Mouse (Mus musculus) small intestine, adult 2 months (tissue): ENCODE measurements at regions not wholly inside any gene's neighbourhood (a gene's known extent, or its start where the extent isn't known, plus 50 kb on each side); places are given as distances from the start of the nearest gene placed in this dataset.

ENCODE experiments used
- H3K27ac ChIP-seq: fragments of 200-500 bp; 2 replicates; pipeline ENCODE4 v1.5.1; 2012; ENCODE audit warnings: low read depth, low read length, control low read depth, inconsistent platforms; ENCODE audit not compliant: insufficient read depth
- H3K27me3 ChIP-seq: fragments of 200-500 bp; 2 replicates; pipeline ENCODE4 v1.6.1; 2012; ENCODE audit warnings: mild to moderate bottlenecking, moderate library complexity, low read length, inconsistent platforms; ENCODE audit not compliant: control insufficient read depth, insufficient read depth
- H3K36me3 ChIP-seq: fragments of 200-500 bp; 2 replicates; pipeline ENCODE4 v1.6.1; 2012; ENCODE audit warnings: mild to moderate bottlenecking, low read length, control low read depth, inconsistent platforms; ENCODE audit not compliant: control insufficient read depth, insufficient read depth
- H3K4me1 ChIP-seq: fragments of 200-500 bp; 2 replicates; pipeline ENCODE4 v1.6.1; 2012; ENCODE audit warnings: low read length, inconsistent platforms, mixed read lengths; ENCODE audit not compliant: control insufficient read depth, insufficient read depth, insufficient read length
- H3K4me3 ChIP-seq: fragments of 200-500 bp; 2 replicates; pipeline ENCODE4 v1.5.1; 2012; ENCODE audit warnings: low read depth, mild to moderate bottlenecking, control low read depth, inconsistent platforms, low read length, moderate library complexity
- CTCF ChIP-seq: fragments of 200-500 bp; IDR thresholded peaks from 2 replicates; pipeline ENCODE4 v1.5.1; 2012; ENCODE audit warnings: low read depth, mild to moderate bottlenecking, control low read depth, inconsistent platforms, low read length, moderate library complexity, mixed read lengths; ENCODE audit not compliant: insufficient replicate concordance, insufficient read length; ENCODE audit errors: extremely low read depth
- POLR2A ChIP-seq: fragments of 200-500 bp; IDR thresholded peaks from 2 replicates; pipeline ENCODE4 v1.6.1; 2012; ENCODE audit warnings: low read depth, mild to moderate bottlenecking, control low read depth, inconsistent platforms, low read length, moderate library complexity
- WGBS: fragments of 180-500 bp; shearing (Covaris S2); methylation state at CpG from one replicate; pipeline ENCODE4 v1.1.7; 2018; 5-methylcytosine and 5-hydroxymethylcytosine counted together

- H3K4me1 ChIP-seq, result no peaks in the 10 kb centered on the region
- no peaks in the 10 kb centered on the region for H3K27me3 ChIP-seq
- 35% methylated on average over 11 of the region's 11 CpGs for WGBS
- no peak overlapping the region for H3K27ac ChIP-seq
- no peak for TF ChIP-seq CTCF
- TF ChIP-seq POLR2A, result no peak
- no peak overlapping the region for H3K4me3 ChIP-seq
- no peaks in the 10 kb centered on the region for H3K36me3 ChIP-seq
Measured at GRCm38 (mm10) chr13:28718169-28718867, 235.2 kb downstream of the Sox4 start.

DNA sequence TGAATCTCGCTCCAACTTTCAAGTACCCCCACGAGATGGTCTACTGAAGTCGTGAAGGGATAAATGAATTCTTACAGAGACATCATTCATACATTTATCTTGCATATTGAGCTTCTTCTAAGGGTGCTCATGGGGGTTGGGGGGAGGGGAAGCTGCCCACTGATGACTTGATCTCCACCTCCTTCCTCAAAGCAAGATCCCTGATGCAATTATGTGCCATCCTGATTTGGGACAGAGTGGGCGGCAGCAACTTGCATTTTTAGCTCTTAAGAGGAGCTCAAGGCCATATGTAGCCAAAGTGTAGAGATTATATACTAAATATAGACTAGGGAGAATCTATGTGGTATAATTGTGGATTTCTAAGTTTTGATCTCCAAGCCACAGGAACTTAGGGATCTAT is 236.1 kb downstream of the Sox4 start:
- Histone ChIP-seq H3K27me3 (no peaks in the 10 kb centered on the region), H3K36me3 (no peaks in the 10 kb centered on the region), H3K27ac (no peak overlapping the region), H3K4me3 (no peak overlapping the region), H3K4me1 (no peaks in the 10 kb centered on the region)
- TF ChIP-seq POLR2A (no peak), CTCF (no peak)
- WGBS, result 89% methylated on average over 4 of the region's 4 CpGs

GRCm38 (mm10) chr13:28709966-28710365 is 243.5 kb downstream of the Sox4 start:
- Histone ChIP-seq H3K27ac (no peak overlapping the region), H3K4me3 (no peak overlapping the region), H3K36me3 (no peaks in the 10 kb centered on the region), H3K27me3 (no peaks in the 10 kb centered on the region), H3K4me1 (no peaks in the 10 kb centered on the region)
- no peak for TF ChIP-seq POLR2A
- no peak for TF ChIP-seq CTCF
- 79% methylated on average over 7 of the region's 7 CpGs for WGBS

GRCm38 (mm10) chr13:28701309-28701708 is 252.2 kb downstream of the Sox4 start:
- H3K36me3 ChIP-seq, result no peaks in the 10 kb centered on the region
- H3K27ac ChIP-seq, result no peak overlapping the region
- H3K4me1 ChIP-seq, result no peaks in the 10 kb centered on the region
- H3K4me3 ChIP-seq, result no peak overlapping the region
- 54% methylated on average over 1 of the region's 1 CpGs for WGBS
- no peaks in the 10 kb centered on the region for H3K27me3 ChIP-seq
- TF ChIP-seq CTCF, result no peak
- TF ChIP-seq POLR2A, result no peak

DNA sequence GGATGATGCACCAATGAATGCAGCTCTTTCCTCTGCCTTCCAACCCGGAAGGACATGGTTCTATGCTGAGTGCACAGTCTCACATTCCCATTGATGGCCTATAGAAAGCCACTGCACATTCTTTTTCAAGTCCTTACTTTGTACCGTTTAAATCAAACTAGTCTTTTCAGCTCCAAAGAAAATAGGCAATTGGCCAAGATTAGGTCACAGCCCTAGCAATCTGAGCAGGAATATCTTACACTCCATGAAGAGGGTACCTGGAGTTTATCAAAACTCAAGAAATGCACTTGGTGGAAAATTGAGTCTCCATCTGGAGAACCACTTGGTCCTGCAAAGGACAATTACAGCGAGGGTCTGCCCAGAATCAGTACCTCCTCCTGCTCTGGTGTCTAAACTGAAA is 253.4 kb downstream of the Sox4 start:
- H3K27ac ChIP-seq, result no peak overlapping the region
- H3K36me3 ChIP-seq, result no peaks in the 10 kb centered on the region
- no peak for TF ChIP-seq CTCF
- TF ChIP-seq POLR2A, result no peak
- H3K4me3 ChIP-seq, result no peak overlapping the region
- H3K27me3 ChIP-seq, result no peaks in the 10 kb centered on the region
- H3K4me1 ChIP-seq, result no peaks in the 10 kb centered on the region
- WGBS, result 70% methylated on average over 3 of the region's 3 CpGs

DNA sequence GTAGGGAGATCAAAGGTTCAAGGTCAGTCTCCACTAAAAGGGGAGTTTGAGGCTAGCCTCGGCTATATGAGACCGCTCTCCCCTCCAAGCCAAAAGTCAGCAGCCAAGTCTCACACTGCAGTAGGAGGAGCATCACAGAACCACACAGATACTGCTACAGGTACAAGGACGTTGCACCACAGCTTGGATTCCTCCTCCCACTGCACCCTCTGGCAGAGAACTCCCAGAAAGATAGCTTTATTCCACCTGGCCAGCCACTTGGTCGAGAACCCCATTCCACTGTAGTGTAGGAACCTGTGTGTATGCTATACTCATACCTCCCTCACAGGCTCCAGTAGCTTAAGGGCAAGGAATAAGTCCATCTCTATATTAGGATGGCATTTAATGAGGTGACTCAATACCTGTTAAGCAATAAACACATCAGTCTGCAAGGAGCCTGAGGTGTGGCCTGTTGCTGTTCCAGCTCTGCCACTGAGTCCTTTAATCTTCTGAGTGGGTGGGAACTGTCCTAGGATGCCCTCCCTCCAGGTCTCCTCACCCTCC is 254.0 kb downstream of the Sox4 start:
- no peak for TF ChIP-seq CTCF
- TF ChIP-seq POLR2A, result no peak
- no peaks in the 10 kb centered on the region for H3K4me1 ChIP-seq
- no peaks in the 10 kb centered on the region for H3K36me3 ChIP-seq
- 79% methylated on average over 4 of the region's 4 CpGs for WGBS
- H3K4me3 ChIP-seq, result no peak overlapping the region
- no peaks in the 10 kb centered on the region for H3K27me3 ChIP-seq
- no peak overlapping the region for H3K27ac ChIP-seq

GRCm38 (mm10) chr13:28697796-28698678 is 255.5 kb downstream of the Sox4 start:
- Histone ChIP-seq H3K4me3 (no peak overlapping the region), H3K27me3 (no peaks in the 10 kb centered on the region), H3K36me3 (no peaks in the 10 kb centered on the region), H3K27ac (no peak overlapping the region), H3K4me1 (no peaks in the 10 kb centered on the region)
- TF ChIP-seq POLR2A (no peak), CTCF (no peak)
- 84% methylated on average over 12 of the region's 12 CpGs for WGBS
